Mouse (Mus musculus): ENCODE measurements around the gene Hist1h3i. TPM values are rescaled to one million over a fixed set of nuclear protein-coding genes. Genes with fewer than 3 reads are reported as not detected.
"Not testable (repeated sequence)": the region's sequence is repeated elsewhere in the genome, so short reads cannot be mapped to it uniquely, and the experiment has no call there.

Gene Hist1h3i
- polyA plus RNA-seq, 1 experiment, result 57.4 TPM

DNA sequence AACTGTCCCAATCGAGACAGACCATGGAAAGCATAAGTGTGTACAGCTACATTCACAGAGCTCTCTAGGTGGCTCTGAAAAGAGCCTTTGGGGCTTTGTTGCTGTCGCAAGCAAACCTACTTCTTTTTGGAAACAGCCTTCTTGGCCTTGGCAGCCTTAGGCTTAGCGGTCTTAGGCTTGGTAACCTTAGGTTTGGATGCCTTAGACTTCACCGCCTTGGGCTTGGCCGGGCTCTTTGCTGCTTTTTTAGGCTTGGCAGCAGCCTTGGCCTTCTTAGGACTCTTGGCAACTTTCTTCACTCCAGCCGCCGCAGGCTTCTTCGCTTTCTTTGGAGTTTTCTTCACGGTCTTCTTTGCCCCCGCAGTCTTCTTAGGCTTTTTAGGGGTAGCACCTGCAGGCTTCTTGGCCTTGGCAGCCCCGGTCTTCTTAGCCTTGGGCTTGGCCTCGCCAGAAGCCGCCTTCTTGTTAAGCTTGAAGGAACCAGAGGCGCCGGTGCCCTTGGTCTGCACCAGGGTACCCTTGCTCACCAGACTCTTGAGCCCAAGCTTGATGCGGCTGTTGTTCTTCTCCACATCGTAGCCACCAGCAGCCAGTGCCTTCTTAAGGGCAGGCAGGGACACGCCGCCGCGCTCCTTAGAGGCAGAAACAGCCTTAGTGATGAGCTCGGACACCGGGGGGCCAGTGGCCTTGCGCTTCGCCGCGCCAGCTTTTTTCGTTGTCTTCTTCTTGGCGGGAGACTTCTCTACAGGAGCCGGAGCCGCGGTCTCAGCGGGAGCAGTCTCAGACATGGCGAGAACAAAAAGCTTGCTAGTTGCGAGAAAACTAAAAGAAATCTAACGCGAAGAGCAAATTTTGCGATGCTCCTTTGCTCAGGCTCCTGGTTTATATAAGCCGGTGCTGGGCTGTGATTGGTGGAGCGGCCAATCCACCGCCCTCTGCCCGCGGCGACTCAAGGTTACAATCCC, 3.1 kb downstream of the Hist1h3i start, which contains the start of gene Hist1h1b:
Hist1h1b (minus strand) TSS at position 859 of the 965 bp plus-strand sequence.
- Histone ChIP-seq H3K27me3 (ENCODE audit: control insufficient read depth, insufficient read depth, low read length) (no peaks in the 10 kb centered on the region), H3K4me3 (ENCODE audit: low read depth, low read length) (peak within 1 kb of the TSS; percentile 67), H3K36me3 (ENCODE audit: control insufficient read depth, insufficient read depth, low read length) (no peaks in the 10 kb centered on the region), H3K4me1 (ENCODE audit: control insufficient read depth, insufficient read depth, insufficient read length, low read length) (peaks cover 2% of the 10 kb centered on the region; the same call in 1 of the 2 replicates), H3K27ac (ENCODE audit: insufficient read depth, low read depth, low read length) (peak within 1 kb of the TSS; percentile 71)
- WGBS, result under 1% methylated on average over 44 of the region's 44 CpGs
- no peak; the same call in none of the 2 replicates for TF ChIP-seq POLR2A (IDR thresholded peaks at IDR 0.05; ENCODE audit: low read depth, low read length)
- no peak for TF ChIP-seq CTCF (IDR thresholded peaks at IDR 0.05; ENCODE audit: extremely low read depth, insufficient read length, insufficient replicate concordance, low read depth, low read length)

DNA sequence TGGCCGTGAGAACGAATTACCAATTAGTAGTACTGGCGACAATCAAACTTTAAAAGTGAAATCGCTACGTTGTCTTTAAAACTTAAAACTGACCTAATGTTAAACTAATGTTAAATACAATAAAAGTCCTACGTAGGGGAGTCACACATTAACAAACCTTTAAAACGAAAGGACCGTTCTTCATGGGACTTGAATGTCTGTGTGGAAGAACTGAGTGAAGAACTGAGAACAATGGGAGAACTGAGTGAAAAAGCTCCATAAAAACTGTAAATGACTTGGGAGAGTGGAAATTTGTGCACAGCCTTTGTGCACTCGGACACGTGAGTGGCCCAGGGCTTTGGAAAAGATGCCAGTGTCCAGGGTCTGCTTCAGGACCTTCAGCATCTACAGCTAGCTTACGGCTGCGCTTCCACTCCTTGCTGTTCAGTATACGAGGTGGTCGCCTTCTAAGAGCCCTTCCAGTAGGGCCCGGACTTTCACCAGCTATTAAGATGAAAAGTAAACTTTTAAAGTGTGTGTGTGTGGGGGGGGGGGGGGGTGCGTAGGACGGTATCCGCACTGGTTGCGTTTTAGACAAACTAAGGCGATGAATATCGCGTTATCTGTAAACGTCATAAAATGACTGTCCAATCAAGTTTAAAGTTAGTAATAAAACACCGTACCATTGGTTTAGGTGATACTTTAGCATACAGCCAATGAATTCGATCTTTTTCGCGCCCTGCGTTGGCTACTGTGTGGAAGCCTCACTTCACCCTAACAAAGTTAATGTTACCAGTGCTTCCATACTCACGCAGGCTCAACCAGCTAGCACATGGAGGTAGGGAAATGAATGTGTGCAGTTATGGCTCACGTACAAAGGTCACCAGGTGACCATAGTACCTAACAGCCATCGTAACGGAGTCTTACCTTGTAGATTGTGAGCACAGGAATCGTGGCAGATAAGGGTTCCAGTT, 4.1 kb downstream of the Hist1h3i start:
- no peak for TF ChIP-seq POLR2A (IDR thresholded peaks at IDR 0.05; ENCODE audit: low read depth, low read length)
- no peak for TF ChIP-seq CTCF (IDR thresholded peaks at IDR 0.05; ENCODE audit: extremely low read depth, insufficient read length, insufficient replicate concordance, low read depth, low read length)
- H3K27me3 ChIP-seq (ENCODE audit: control insufficient read depth, insufficient read depth, low read length), result no peaks in the 10 kb centered on the region
- peak overlapping the region; percentile 75 for H3K4me3 ChIP-seq (ENCODE audit: low read depth, low read length)
- no peaks in the 10 kb centered on the region for H3K36me3 ChIP-seq (ENCODE audit: control insufficient read depth, insufficient read depth, low read length)
- WGBS, result 1% methylated on average over 33 of the region's 33 CpGs
- H3K4me1 ChIP-seq (ENCODE audit: control insufficient read depth, insufficient read depth, insufficient read length, low read length), result peaks cover 6% of the 10 kb centered on the region; the same call in 1 of the 2 replicates
- H3K27ac ChIP-seq (ENCODE audit: insufficient read depth, low read depth, low read length), result peak overlapping the region; percentile 84

DNA sequence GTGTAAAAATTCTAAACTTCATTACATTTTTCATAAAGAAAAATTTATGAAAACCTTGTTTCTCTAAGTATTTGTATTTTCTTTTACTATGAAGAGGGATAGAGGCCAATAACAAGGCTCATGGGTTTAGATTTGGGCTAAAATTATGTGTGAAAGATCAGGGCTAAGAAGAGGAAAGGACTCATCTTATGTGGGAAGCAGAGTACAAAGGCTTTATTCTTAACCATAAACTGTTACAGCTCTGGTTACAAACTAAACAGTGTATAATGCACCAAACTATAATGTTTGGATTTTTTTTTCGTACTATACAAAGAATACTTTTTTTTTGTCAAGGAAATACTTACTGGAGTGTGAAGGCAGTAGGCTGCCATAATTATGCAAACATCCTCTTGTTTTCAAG, 27.5 kb downstream of the Hist1h3i start:
- 67% methylated on average over 1 of the region's 1 CpGs for WGBS
- TF ChIP-seq POLR2A (IDR thresholded peaks at IDR 0.05; ENCODE audit: low read depth, low read length) (no peak), CTCF (IDR thresholded peaks at IDR 0.05; ENCODE audit: extremely low read depth, insufficient read length, insufficient replicate concordance, low read depth, low read length) (no peak)
- Histone ChIP-seq H3K4me1 (ENCODE audit: control insufficient read depth, insufficient read depth, insufficient read length, low read length) (peaks cover 3% of the 10 kb centered on the region; the same call in 1 of the 2 replicates), H3K4me3 (ENCODE audit: low read depth, low read length) (no peak overlapping the region), H3K36me3 (ENCODE audit: control insufficient read depth, insufficient read depth, low read length) (no peaks in the 10 kb centered on the region), H3K27me3 (ENCODE audit: control insufficient read depth, insufficient read depth, low read length) (no peaks in the 10 kb centered on the region), H3K27ac (ENCODE audit: insufficient read depth, low read depth, low read length) (no peak overlapping the region)

DNA sequence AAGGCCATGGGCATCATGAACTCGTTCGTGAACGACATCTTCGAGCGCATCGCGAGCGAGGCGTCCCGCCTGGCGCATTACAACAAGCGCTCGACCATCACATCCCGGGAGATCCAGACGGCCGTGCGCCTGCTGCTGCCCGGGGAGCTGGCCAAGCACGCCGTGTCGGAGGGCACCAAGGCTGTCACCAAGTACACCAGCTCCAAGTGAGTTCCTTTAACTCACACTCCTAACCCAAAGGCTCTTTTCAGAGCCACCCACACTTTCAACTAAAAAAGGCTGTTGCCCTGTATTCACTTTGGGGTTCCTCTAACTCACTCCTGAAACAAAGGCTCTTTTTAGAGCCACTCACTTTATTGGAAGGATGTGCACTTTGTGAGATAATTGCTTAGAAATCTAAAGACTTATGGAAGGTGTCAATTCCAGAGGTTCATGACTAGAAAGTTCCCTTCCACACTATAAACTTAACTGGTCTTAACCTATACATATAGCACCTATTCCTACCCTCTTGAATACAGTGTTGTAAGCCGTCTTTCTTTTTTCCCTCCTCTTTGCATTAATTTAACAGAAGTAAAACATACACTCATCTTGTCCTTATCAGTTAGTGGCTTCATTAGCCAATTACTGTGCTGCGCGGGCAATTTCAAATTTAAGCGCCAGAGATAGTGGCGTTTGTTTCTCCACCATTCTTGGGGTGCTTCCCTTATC, 28.7 kb downstream of the Hist1h3i start:
- H3K4me3 ChIP-seq (ENCODE audit: low read depth, low read length), result peak overlapping the region; percentile 70
- H3K27me3 ChIP-seq (ENCODE audit: control insufficient read depth, insufficient read depth, low read length); H3K36me3 ChIP-seq (ENCODE audit: control insufficient read depth, insufficient read depth, low read length); H3K4me1 ChIP-seq (ENCODE audit: control insufficient read depth, insufficient read depth, insufficient read length, low read length): not testable (repeated sequence)
- peak overlapping the region; percentile 80 for H3K27ac ChIP-seq (ENCODE audit: insufficient read depth, low read depth, low read length)
- WGBS, result under 1% methylated on average over 25 of the region's 26 CpGs

DNA sequence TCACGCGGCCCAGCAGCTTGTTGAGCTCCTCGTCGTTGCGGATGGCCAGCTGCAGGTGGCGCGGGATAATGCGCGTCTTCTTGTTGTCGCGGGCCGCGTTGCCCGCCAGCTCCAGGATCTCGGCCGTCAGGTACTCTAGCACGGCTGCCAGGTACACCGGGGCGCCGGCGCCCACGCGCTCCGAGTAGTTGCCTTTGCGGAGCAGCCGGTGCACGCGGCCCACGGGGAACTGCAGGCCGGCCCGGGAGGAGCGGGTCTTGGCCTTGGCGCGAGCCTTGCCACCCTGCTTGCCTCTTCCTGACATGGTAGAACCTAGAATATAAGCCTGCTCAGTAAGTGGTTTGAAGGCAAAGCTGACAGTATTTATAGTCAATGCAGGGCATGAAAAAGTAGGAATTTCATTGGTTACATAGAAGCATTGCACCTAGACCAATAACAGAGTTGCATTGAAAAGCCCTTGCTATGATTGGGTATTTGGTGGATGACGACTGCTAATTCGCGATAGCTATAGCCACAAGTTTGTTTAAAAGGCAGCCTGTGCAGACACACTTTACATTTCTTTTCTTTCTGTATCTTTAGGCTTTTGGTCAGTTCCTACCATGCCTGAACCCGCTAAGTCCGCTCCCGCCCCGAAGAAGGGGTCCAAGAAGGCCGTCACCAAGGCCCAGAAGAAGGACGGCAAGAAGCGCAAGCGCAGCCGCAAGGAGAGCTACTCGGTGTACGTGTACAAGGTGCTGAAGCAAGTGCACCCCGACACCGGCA, 29.5 kb downstream of the Hist1h3i start, which contains the start of the genes Hist1h2ak and Hist1h2bn:
Hist1h2ak (minus strand) TSS at position 304 of the 762 bp plus-strand sequence.
Hist1h2bn (plus strand) TSS at position 600 of the 762 bp plus-strand sequence.
- H3K4me1 ChIP-seq (ENCODE audit: control insufficient read depth, insufficient read depth, insufficient read length, low read length); H3K36me3 ChIP-seq (ENCODE audit: control insufficient read depth, insufficient read depth, low read length); H3K27me3 ChIP-seq (ENCODE audit: control insufficient read depth, insufficient read depth, low read length): not testable (repeated sequence)
- Histone ChIP-seq H3K4me3 (ENCODE audit: low read depth, low read length) (peak within 1 kb of the TSS; percentile 70), H3K27ac (ENCODE audit: insufficient read depth, low read depth, low read length) (peak within 1 kb of the TSS; percentile 80)
- TF ChIP-seq POLR2A (IDR thresholded peaks at IDR 0.05; ENCODE audit: low read depth, low read length), result peak; percentile 67
- under 1% methylated on average over 48 of the region's 50 CpGs for WGBS

DNA sequence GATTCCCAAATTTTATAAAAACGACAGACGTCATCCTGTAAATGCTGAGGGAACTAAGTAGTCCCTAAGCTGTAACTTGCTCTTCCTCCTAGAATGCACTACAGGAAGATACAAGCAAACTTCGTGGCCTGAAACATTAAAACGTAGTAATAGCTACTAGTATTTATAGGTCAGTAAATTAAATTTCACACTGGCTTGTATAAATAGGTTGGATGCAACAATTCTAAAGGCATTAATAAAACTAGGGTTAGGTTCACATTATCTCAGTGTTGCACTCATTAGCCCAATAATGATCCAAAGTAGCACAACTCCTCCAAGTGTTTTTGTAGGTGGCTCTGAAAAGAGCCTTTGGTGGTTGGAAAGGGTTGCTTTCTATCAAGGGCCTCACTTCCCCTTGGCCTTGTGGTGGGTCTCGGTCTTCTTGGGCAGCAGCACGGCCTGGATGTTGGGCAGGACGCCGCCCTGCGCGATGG, 30.1 kb downstream of the Hist1h3i start:
- no peaks in the 10 kb centered on the region; the same call in 1 of the 2 replicates for H3K4me1 ChIP-seq (ENCODE audit: control insufficient read depth, insufficient read depth, insufficient read length, low read length)
- WGBS, result 5% methylated on average over 10 of the region's 10 CpGs
- peak overlapping the region; percentile 72 for H3K27ac ChIP-seq (ENCODE audit: insufficient read depth, low read depth, low read length)
- H3K36me3 ChIP-seq (ENCODE audit: control insufficient read depth, insufficient read depth, low read length), result no peaks in the 10 kb centered on the region
- peak overlapping the region; percentile 61 for H3K4me3 ChIP-seq (ENCODE audit: low read depth, low read length)
- no peak for TF ChIP-seq POLR2A (IDR thresholded peaks at IDR 0.05; ENCODE audit: low read depth, low read length)
- H3K27me3 ChIP-seq (ENCODE audit: control insufficient read depth, insufficient read depth, low read length), result no peaks in the 10 kb centered on the region

Data from small intestine, adult 2 months (tissue).